Mouse (Mus musculus) heart, postnatal 0 days (tissue): ENCODE data around the gene Adam33. TPM values are rescaled to one million over a fixed set of nuclear protein-coding genes. Genes with fewer than 3 reads are reported as not detected.
A peak's percentile ranks its signal among the peaks of the same experiment; 100 is the strongest.

Experiments
- ATAC-seq: fragments of 200-750 bp; cut with Nextera tagmentation; 2 replicates; pipeline ENCODE4 v1.8.0; 2017; ENCODE audit warnings: low read depth, moderate number of reproducible peaks, moderate library complexity; ENCODE audit not compliant: insufficient read depth
- DNase-seq: peaks from one replicate; pipeline ENCODE4 v3.0.0-alpha.2; 2016; ENCODE audit warnings: low spot score
- H3K27ac ChIP-seq: fragments of 300-500 bp; sonication (generic); 2 replicates; pipeline ENCODE4 v1.5.1; 2014; ENCODE audit warnings: low read depth, mild to moderate bottlenecking
- H3K27me3 ChIP-seq: fragments of 300-500 bp; sonication (generic); 2 replicates; pipeline ENCODE4 v1.6.1; 2014; ENCODE audit warnings: low read length, mixed read lengths; ENCODE audit not compliant: control insufficient read depth, insufficient read depth
- H3K36me3 ChIP-seq: fragments of 300-500 bp; sonication (generic); replicated peaks from 2 replicates; pipeline ENCODE4 v1.6.1; 2014; ENCODE audit warnings: low read length, mixed read lengths; ENCODE audit not compliant: control insufficient read depth, insufficient read depth
- H3K4me1 ChIP-seq: fragments of 300-500 bp; sonication (generic); 2 replicates; pipeline ENCODE4 v1.6.1; 2014; ENCODE audit warnings: antibody characterized with exemption; ENCODE audit not compliant: control insufficient read depth, insufficient read depth
- H3K4me2 ChIP-seq: fragments of 300-500 bp; sonication (generic); 2 replicates; pipeline ENCODE4 v1.6.1; 2014; ENCODE audit warnings: low read depth, mild to moderate bottlenecking, low read length, moderate library complexity
- H3K4me3 ChIP-seq: fragments of 300-500 bp; sonication (generic); 2 replicates; pipeline ENCODE4 v1.5.1; 2014; ENCODE audit warnings: low read depth, low read length
- H3K9ac ChIP-seq: fragments of 300-500 bp; sonication (generic); replicated peaks from 2 replicates; pipeline ENCODE4 v1.6.1; 2014; ENCODE audit warnings: low read depth, low read length, mixed read lengths
- H3K9me3 ChIP-seq: fragments of 300-500 bp; sonication (generic); replicated peaks from 2 replicates; pipeline ENCODE4 v1.6.1; 2016; ENCODE audit warnings: low read length; ENCODE audit not compliant: control insufficient read depth
- CTCF ChIP-seq: IDR thresholded peaks from 2 replicates; pipeline ENCODE4 v1.5.1; 2016; ENCODE audit warnings: antibody characterized with exemption, control low read depth, low read depth
- EP300 ChIP-seq: IDR thresholded peaks from 2 replicates; pipeline ENCODE4 v1.6.1; 2016; ENCODE audit warnings: antibody characterized with exemption, low read depth
- WGBS: fragments of 180-500 bp; shearing (Covaris S2); extraction: QIAGEN DNeasy Blood & Tissue Kit; methylation state at CpG from one replicate; pipeline ENCODE4 v1.1.7; 2014; 5-methylcytosine and 5-hydroxymethylcytosine counted together
- microRNA-seq: library from miRNA; unstranded; fragments of <30 nt; microRNA quantifications from one replicate; pipeline ENCODE4, GENCODE M21; 2016
- polyA plus RNA-seq: library from polyadenylated mRNA; unstranded; fragments of >200 nt; fragmentation: Nextera tagmentation; extraction: Ambion mirVana; gene quantifications from 2 replicates; pipeline ENCODE4 v1.2.1, GENCODE M21; 2015
- total RNA-seq: library from RNA; depleted of rRNA; stranded (reverse); fragments of >200 nt; gene quantifications from 2 replicates; pipeline ENCODE4 v1.2.3, GENCODE M21; 2014; ENCODE audit warnings: low replicate concordance; rRNA removed

Gene Adam33
- total and polyA plus RNA-seq, 2 experiments from 2014 or later = 4.8 to 10.3 TPM

DNA sequence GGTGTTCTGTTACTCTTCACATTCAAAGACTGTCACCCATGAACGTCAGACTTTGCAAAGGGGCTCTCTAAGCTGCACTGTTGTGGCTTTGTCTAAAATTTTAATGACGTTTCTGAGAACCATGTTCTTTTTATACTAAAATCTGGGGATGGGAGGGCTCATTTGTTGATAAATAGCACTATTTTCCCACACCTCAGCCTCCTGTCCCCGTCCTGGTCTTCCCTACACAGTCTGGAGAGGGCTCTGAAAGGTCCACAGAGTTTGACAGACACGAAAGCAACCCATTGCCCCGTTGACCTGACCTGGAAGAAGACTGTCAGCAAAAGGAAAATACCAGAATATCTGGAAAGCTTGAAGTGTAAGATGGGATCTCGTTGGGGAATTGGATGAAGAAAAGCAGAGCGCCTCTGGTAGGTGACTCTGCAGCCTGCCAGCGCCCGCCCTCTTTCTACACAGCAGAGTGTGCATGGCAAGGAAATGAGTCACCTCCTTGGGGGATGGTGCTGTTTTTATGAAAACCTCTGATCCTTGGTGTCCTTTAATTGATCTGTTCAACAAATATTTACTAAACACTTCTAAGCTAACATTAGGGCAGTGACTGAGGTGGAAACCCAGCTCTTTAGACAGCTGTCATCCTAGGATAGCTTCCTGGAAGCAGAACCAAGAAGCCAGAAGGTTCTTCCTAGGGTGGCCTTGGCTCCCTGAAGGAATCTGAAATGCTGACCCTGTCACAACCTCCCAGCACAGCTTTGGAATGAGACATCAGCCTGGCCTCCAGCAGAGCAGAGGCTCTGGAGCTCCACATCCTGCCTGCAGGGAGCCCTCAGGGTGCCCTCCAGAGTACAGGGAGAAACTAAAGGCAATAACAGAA lies 34.3 kb downstream of the Adam33 start:
- peak; percentile 33 for DNase-seq
- ATAC-seq = peak; percentile 70
- H3K4me2 ChIP-seq = no peak overlapping the region
- H3K27ac ChIP-seq = peak overlapping the region; percentile 69
- no peak overlapping the region for H3K4me3 ChIP-seq
- peaks cover 9% of the 10 kb centered on the region for H3K9me3 ChIP-seq
- H3K36me3 ChIP-seq = peaks cover 25% of the 10 kb centered on the region
- H3K4me1 ChIP-seq = no peaks in the 10 kb centered on the region
- H3K9ac ChIP-seq = no peak overlapping the region
- 43% methylated on average over 9 of the region's 9 CpGs for WGBS
- no peaks in the 10 kb centered on the region for H3K27me3 ChIP-seq
- TF ChIP-seq EP300 = no peak

DNA sequence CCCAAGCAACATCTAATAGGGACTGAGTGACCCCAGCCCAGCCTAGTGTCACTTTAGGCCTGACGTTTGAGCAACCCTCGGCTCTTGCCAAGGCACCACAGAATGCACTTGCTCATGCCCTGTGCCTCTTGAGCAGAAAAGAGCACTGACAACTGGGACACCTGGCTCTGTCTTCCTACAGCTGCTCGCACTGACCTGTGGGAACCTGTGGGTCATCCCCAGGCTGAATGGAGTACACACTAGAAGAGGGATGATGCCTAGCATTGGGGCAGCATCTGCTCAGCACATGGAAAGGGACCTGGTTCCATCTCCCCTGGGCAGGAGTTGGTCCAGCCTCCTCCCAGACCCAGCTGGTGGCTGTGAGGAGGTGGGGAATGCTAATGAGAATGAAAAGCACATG lies 36.7 kb downstream of the Adam33 start:
- TF ChIP-seq EP300 (no peak), CTCF (no peak)
- no peak for ATAC-seq
- no peaks in the 10 kb centered on the region for H3K27me3 ChIP-seq

DNA sequence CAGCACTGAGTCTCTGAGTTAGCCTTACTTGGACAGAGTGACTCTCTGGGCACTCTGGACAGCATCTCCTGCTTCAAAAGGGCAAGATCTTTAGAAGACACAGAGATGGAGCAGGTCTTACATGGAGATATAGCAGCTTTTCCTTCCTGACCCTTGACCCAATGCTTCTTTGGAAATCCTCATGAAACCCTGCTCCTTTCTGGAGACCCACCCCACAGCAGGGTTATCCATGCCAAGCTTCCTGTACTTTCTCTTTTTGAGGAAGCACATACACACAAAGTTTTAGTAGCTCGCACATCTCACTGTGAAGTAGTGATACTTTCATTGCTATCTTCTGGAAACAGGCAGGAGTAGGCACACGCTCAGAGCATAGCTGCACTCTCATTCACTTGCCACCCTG lies 38.4 kb downstream of the Adam33 start:
- DNase-seq (no peak), ATAC-seq (no peak)
- Histone ChIP-seq H3K9me3 (no peaks in the 10 kb centered on the region), H3K9ac (no peak overlapping the region), H3K4me2 (no peak overlapping the region), H3K4me1 (no peaks in the 10 kb centered on the region), H3K27ac (no peak overlapping the region), H3K27me3 (no peaks in the 10 kb centered on the region), H3K36me3 (peaks cover 50% of the 10 kb centered on the region), H3K4me3 (no peak overlapping the region)
- WGBS = 83% methylated on average over 2 of the region's 2 CpGs
- TF ChIP-seq CTCF (no peak), EP300 (no peak)

More for the DNA sequence above, 36.7 kb downstream of the Adam33 start:
- H3K9ac ChIP-seq = no peak overlapping the region
- no peak overlapping the region for H3K4me2 ChIP-seq
- WGBS = 94% methylated on average over 3 of the region's 3 CpGs
- DNase-seq = no peak
- H3K9me3 ChIP-seq = no peaks in the 10 kb centered on the region
- no peak overlapping the region for H3K4me3 ChIP-seq
- H3K36me3 ChIP-seq = peaks cover 40% of the 10 kb centered on the region
- H3K4me1 ChIP-seq = no peaks in the 10 kb centered on the region
- no peak overlapping the region for H3K27ac ChIP-seq

DNA sequence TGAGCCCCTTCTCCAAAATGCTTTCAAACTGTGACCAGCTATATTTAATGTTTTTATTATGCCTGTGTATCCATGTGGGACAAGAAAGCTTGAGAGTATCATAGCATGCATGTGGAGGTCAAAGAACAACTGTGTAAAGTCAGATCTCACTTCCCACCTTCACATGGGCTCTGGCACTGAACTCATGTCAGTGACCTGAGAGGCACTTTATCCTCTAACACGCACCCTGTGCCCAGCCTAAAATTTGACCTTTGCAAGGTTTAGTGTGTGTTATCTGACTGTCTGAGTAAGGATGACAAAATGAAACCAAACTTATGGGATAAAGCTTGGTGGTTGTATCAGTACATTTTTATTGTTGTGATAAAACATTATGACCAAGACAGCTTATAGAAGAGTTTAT lies 53.0 kb downstream of the Adam33 start:
- no peaks in the 10 kb centered on the region for H3K27me3 ChIP-seq
- TF ChIP-seq CTCF = no peak
- no peak for TF ChIP-seq EP300
- no peaks in the 10 kb centered on the region for H3K4me1 ChIP-seq
- H3K9ac ChIP-seq = no peak overlapping the region
- 61% methylated on average over 1 of the region's 1 CpGs for WGBS
- H3K36me3 ChIP-seq = peaks cover 47% of the 10 kb centered on the region
- H3K27ac ChIP-seq = no peak overlapping the region
- no peak for ATAC-seq
- no peak overlapping the region for H3K4me2 ChIP-seq
- H3K4me3 ChIP-seq = no peak overlapping the region
- no peak for DNase-seq
- H3K9me3 ChIP-seq = no peaks in the 10 kb centered on the region

DNA sequence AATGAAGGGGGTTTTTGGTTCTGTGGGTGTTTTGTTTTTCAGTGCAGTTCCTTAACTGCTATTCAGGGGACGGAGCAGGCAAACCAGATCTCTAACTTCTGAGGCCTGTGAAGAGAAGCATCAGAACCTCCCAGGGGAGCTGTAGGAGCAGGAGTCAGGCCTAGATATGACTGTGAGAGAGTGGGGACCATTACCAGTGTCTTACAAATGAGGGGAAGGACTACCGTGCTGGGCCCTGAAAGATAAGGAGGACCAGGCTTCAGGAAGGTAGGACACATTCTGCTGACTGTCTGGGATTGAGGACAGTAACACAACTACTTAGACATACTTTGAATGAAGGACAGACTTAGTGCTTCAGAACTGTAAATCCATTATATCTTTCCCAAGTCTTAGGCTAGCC lies 54.5 kb downstream of the Adam33 start:
- 71% methylated on average over 2 of the region's 2 CpGs for WGBS
- ATAC-seq = no peak
- H3K4me2 ChIP-seq = no peak overlapping the region

More for the DNA sequence above, 54.5 kb downstream of the Adam33 start:
- TF ChIP-seq CTCF = no peak
- TF ChIP-seq EP300 = no peak
- Histone ChIP-seq H3K4me3 (no peak overlapping the region), H3K9me3 (no peaks in the 10 kb centered on the region), H3K27ac (no peak overlapping the region), H3K4me1 (no peaks in the 10 kb centered on the region), H3K9ac (no peak overlapping the region), H3K27me3 (no peaks in the 10 kb centered on the region), H3K36me3 (peaks cover 47% of the 10 kb centered on the region)
- DNase-seq = no peak

Small RNAs within 50 kb of the gene (microRNA-seq; reads per million reads assigned to microRNA genes)
- gene Mir6973b = not detected

Other genes with a start within 250 kb of the Adam33 start
- 82.3 and 89.9 TPM in 2 replicates for gene 4930402H24Rik, start 157.4 kb downstream of the Adam33 start, total RNA-seq
- gene 4930402H24Rik, start 157.4 kb downstream of the Adam33 start, polyA plus RNA-seq = 39.5 and 41.8 TPM in 2 replicates
- 18.5 and 20.7 TPM in 2 replicates for gene Atrn, start 157.3 kb downstream of the Adam33 start, total RNA-seq
- gene Atrn, start 157.3 kb downstream of the Adam33 start, polyA plus RNA-seq = 3.2 and 3.3 TPM in 2 replicates
- 0.19 and 10.7 TPM in 2 replicates for gene Gfra4, start 20.7 kb downstream of the Adam33 start, total RNA-seq
- gene Gfra4, start 20.7 kb downstream of the Adam33 start, polyA plus RNA-seq = 2.2 and 2.9 TPM in 2 replicates
- gene Siglec1, start 23.0 kb upstream of the Adam33 start, total RNA-seq = 2.2 and 3.4 TPM in 2 replicates
- 0.20 and 0.27 TPM in 2 replicates for gene Siglec1, start 23.0 kb upstream of the Adam33 start, polyA plus RNA-seq
- gene Hspa12b, start 63.5 kb upstream of the Adam33 start, total RNA-seq = 17.1 and 29.3 TPM in 2 replicates
- 7.2 and 9.0 TPM in 2 replicates for gene Hspa12b, start 63.5 kb upstream of the Adam33 start, polyA plus RNA-seq
- not detected in 2 replicates for gene Gm11037, start 69.7 kb upstream of the Adam33 start, total RNA-seq
- not detected in 2 replicates for gene Gm11037, start 69.7 kb upstream of the Adam33 start, polyA plus RNA-seq
- 48.3 and 88.8 TPM in 2 replicates for gene 1700037H04Rik, start 96.3 kb upstream of the Adam33 start, total RNA-seq
- gene 1700037H04Rik, start 96.3 kb upstream of the Adam33 start, polyA plus RNA-seq = 35.9 and 39.7 TPM in 2 replicates
- gene Cenpb, start 116.3 kb upstream of the Adam33 start, total RNA-seq = 62.9 and 84.8 TPM in 2 replicates
- gene Cenpb, start 116.3 kb upstream of the Adam33 start, polyA plus RNA-seq = 7.1 and 7.8 TPM in 2 replicates
- 15.3 and 31.9 TPM in 2 replicates for gene Cdc25b, start 123.1 kb upstream of the Adam33 start, total RNA-seq
- gene Cdc25b, start 123.1 kb upstream of the Adam33 start, polyA plus RNA-seq = 12.1 and 15.0 TPM in 2 replicates
- gene Spef1, start 123.5 kb upstream of the Adam33 start, total RNA-seq = 5.2 and 5.9 TPM in 2 replicates
- 0.97 and 1.2 TPM in 2 replicates for gene Spef1, start 123.5 kb upstream of the Adam33 start, polyA plus RNA-seq
- 95.1 and 107 TPM in 2 replicates for gene Ap5s1, start 143.3 kb upstream of the Adam33 start, total RNA-seq
- gene Ap5s1, start 143.3 kb upstream of the Adam33 start, polyA plus RNA-seq = 63.6 and 65.5 TPM in 2 replicates
- gene Mavs, start 170.2 kb upstream of the Adam33 start, total RNA-seq = 32.5 and 38.0 TPM in 2 replicates
- 27.4 and 27.8 TPM in 2 replicates for gene Mavs, start 170.2 kb upstream of the Adam33 start, polyA plus RNA-seq
- gene Pank2, start 198.7 kb upstream of the Adam33 start, total RNA-seq = 9.6 and 44.3 TPM in 2 replicates
- gene Pank2, start 198.7 kb upstream of the Adam33 start, polyA plus RNA-seq = 18.1 and 19.2 TPM in 2 replicates